Mouse (Mus musculus): Measurements from ENCODE around the gene Oprm1. TPM values are rescaled to one million over a fixed set of nuclear protein-coding genes. Genes with fewer than 3 reads are reported as not detected.
A peak's percentile ranks its signal among the peaks of the same experiment; 100 is the strongest.

Oprm1 gene
- total RNA-seq, 2 experiments from 2014 or later, result 7.7 to 9.2 TPM

- intact Hi-C loops (cut with DNase I), result loop anchor here (5.0 to 10.0 kb wide), 2 partner anchors 125 to 183 kb away; no protein-coding TSS in a partner anchor
- DNase-seq, result no peak
Observed at GRCm38 (mm10) chr10:6889640-6890245, 131.4 kb downstream of the Oprm1 start.

GRCm38 (mm10) chr10:6890348-6891009 lies 132.2 kb downstream of the Oprm1 start:
- DNase-seq, result no peak
- intact Hi-C loops (cut with DNase I), result no loop called here

- no peak for DNase-seq
- intact Hi-C loops (cut with DNase I), result no loop called here
Observed at GRCm38 (mm10) chr10:6895796-6896195, 137.5 kb downstream of the Oprm1 start.

GRCm38 (mm10) chr10:6896659-6897303 lies 138.5 kb downstream of the Oprm1 start:
- DNase-seq, result no peak
- intact Hi-C loops (cut with DNase I), result no loop called here

GRCm38 (mm10) chr10:6900126-6900525 lies 141.8 kb downstream of the Oprm1 start:
- DNase-seq, result no peak
- intact Hi-C loops (cut with DNase I), result no loop called here

- intact Hi-C loops (cut with DNase I), result no loop called here
- DNase-seq, result peak; percentile 52
Observed at GRCm38 (mm10) chr10:6901819-6902393, 143.6 kb downstream of the Oprm1 start.

- DNase-seq, result no peak
- intact Hi-C loops (cut with DNase I), result no loop called here
Observed at GRCm38 (mm10) chr10:6909763-6910162, 151.5 kb downstream of the Oprm1 start.

- no peak for DNase-seq
- intact Hi-C loops (cut with DNase I), result no loop called here
Observed at GRCm38 (mm10) chr10:6915991-6916390, 157.7 kb downstream of the Oprm1 start.

GRCm38 (mm10) chr10:6916545-6917257 lies 158.4 kb downstream of the Oprm1 start:
- peak; percentile 64 for DNase-seq
- intact Hi-C loops (cut with DNase I), result no loop called here

GRCm38 (mm10) chr10:6926724-6927123 lies 168.4 kb downstream of the Oprm1 start:
- intact Hi-C loops (cut with DNase I), result no loop called here
- no peak for DNase-seq

- intact Hi-C loops (cut with DNase I), result no loop called here
- no peak for DNase-seq
Observed at GRCm38 (mm10) chr10:6927600-6928223, 169.4 kb downstream of the Oprm1 start.

GRCm38 (mm10) chr10:6928905-6929304 lies 170.6 kb downstream of the Oprm1 start:
- no peak for DNase-seq
- intact Hi-C loops (cut with DNase I), result no loop called here

- no peak for DNase-seq
- intact Hi-C loops (cut with DNase I), result no loop called here
Observed at GRCm38 (mm10) chr10:6930398-6930797, 172.1 kb downstream of the Oprm1 start.

- DNase-seq, result no peak
- intact Hi-C loops (cut with DNase I), result no loop called here
Observed at GRCm38 (mm10) chr10:6930889-6931288, 172.6 kb downstream of the Oprm1 start.

- DNase-seq, result peak; percentile 2
- intact Hi-C loops (cut with DNase I), result no loop called here
Observed at GRCm38 (mm10) chr10:6934776-6935175, 176.5 kb downstream of the Oprm1 start.

- no peak for DNase-seq
- intact Hi-C loops (cut with DNase I), result no loop called here
Observed at GRCm38 (mm10) chr10:6936671-6937425, 178.5 kb downstream of the Oprm1 start.

GRCm38 (mm10) chr10:6953115-6953514 lies 194.8 kb downstream of the Oprm1 start:
- intact Hi-C loops (cut with DNase I), result no loop called here
- DNase-seq, result no peak

GRCm38 (mm10) chr10:6954533-6954932 lies 196.2 kb downstream of the Oprm1 start:
- intact Hi-C loops (cut with DNase I), result no loop called here
- no peak for DNase-seq

- no peak for DNase-seq
- intact Hi-C loops (cut with DNase I), result no loop called here
Observed at GRCm38 (mm10) chr10:6956357-6956756, 198.1 kb downstream of the Oprm1 start.

GRCm38 (mm10) chr10:6958791-6959190 lies 200.5 kb downstream of the Oprm1 start:
- no peak for DNase-seq
- intact Hi-C loops (cut with DNase I), result no loop called here
